Mouse (Mus musculus) neural tube, embryonic 12.5 days (tissue): ENCODE data around the gene Btbd2. TPM values are rescaled to one million over a fixed set of nuclear protein-coding genes. Genes with fewer than 3 reads are reported as not detected.
"Not testable (repeated sequence)": the region's sequence is repeated elsewhere in the genome, so short reads cannot be mapped to it uniquely, and the experiment has no call there.

ENCODE experiments used
- ATAC-seq: fragments of 200-750 bp; cut with Nextera tagmentation; 2 replicates; pipeline ENCODE4 v1.8.0; 2017; ENCODE audit warnings: low read depth, mild to moderate bottlenecking, moderate TSS enrichment, moderate library complexity; ENCODE audit not compliant: low FRiP score
- H3K27ac ChIP-seq: fragments of 300-500 bp; sonication (generic); 2 replicates; pipeline ENCODE4 v1.5.1; 2016
- H3K27me3 ChIP-seq: fragments of 300-500 bp; sonication (generic); replicated peaks from 2 replicates; pipeline ENCODE4 v1.6.1; 2016; ENCODE audit warnings: mild to moderate bottlenecking
- H3K36me3 ChIP-seq: fragments of 300-500 bp; sonication (generic); 2 replicates; pipeline ENCODE4 v1.6.1; 2016; ENCODE audit warnings: mild to moderate bottlenecking
- H3K4me1 ChIP-seq: fragments of 300-500 bp; sonication (generic); 2 replicates; pipeline ENCODE4 v1.6.1; 2016
- H3K4me2 ChIP-seq: fragments of 300-500 bp; sonication (generic); replicated peaks from 2 replicates; pipeline ENCODE4 v1.6.1; 2016; ENCODE audit warnings: mild to moderate bottlenecking
- H3K4me3 ChIP-seq: fragments of 300-500 bp; sonication (generic); 2 replicates; pipeline ENCODE4 v1.5.1; 2016
- H3K9ac ChIP-seq: fragments of 300-500 bp; sonication (generic); 2 replicates; pipeline ENCODE4 v1.6.1; 2016; ENCODE audit warnings: mild to moderate bottlenecking
- H3K9me3 ChIP-seq: fragments of 300-500 bp; sonication (generic); 2 replicates; pipeline ENCODE4 v1.6.1; 2016; ENCODE audit warnings: mild to moderate bottlenecking
- WGBS: fragments of 180-500 bp; shearing (Covaris S2); methylation state at CpG from one replicate; pipeline ENCODE4 v1.1.7; 2016; 5-methylcytosine and 5-hydroxymethylcytosine counted together
- microRNA-seq: library from miRNA; unstranded; fragments of <30 nt; microRNA quantifications from one replicate; pipeline ENCODE4, GENCODE M21; 2017
- polyA plus RNA-seq: library from polyadenylated mRNA; unstranded; fragments of >200 nt; fragmentation: Nextera tagmentation; extraction: Ambion mirVana; gene quantifications from 2 replicates; pipeline ENCODE4 v1.2.1, GENCODE M21; 2016

Gene Btbd2
- polyA plus RNA-seq, 1 experiment from 2014 or later, result 100 TPM

DNA sequence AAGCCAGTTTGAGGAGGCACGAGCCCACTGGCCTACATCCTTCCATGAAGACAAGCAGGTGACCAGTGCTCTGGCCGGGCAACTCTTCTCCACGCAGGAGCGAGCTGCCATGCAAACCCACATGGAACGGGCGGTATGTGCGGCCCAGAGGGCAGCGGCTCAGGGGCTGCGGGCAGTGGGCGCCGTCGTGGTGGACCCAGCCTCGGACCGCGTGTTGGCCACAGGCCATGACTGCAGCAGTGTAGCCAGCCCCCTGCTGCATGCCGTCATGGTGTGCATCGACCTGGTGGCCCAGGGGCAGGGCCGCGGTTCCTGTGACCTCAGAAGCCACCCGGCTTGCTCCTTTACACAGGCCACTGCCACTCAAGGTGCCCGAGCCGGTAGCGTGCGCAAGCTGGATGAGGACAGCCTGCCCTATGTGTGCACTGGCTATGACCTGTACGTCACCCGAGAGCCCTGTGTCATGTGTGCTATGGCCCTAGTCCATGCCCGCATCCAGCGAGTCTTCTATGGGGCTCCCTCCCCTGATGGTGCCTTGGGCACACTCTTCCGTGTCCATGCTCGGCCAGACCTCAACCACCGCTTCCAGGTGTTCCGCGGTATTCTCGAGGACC is 50.0 kb downstream of the Btbd2 start:
- Histone ChIP-seq H3K4me3 (no peak overlapping the region), H3K4me1 (peaks cover 16% of the 10 kb centered on the region), H3K27me3 (no peaks in the 10 kb centered on the region), H3K27ac (no peak overlapping the region), H3K9ac (no peak overlapping the region), H3K36me3 (peaks cover 45% of the 10 kb centered on the region), H3K9me3 (no peaks in the 10 kb centered on the region), H3K4me2 (no peak overlapping the region)
- 95% methylated on average over 34 of the region's 34 CpGs for WGBS
- ATAC-seq, result no peak

DNA sequence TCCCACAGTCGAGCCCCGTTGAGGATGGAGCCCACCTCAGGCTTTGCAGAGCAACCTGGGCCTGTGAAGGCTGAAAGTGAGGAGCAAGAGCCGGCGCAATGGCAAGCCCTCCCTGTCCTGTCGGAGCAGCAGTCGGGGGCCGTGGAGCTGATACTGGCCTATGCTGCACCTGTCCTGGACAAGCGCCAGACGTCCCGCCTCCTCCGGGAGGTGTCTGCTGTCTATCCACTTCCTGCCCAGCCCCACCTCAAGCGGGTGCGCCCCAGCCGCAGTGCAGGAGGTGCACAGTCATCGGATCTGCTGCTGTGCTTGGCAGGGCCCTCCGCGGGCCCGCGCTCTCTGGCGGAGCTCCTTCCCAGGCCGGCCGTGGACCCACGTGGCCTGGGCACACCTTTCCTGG is 50.6 kb downstream of the Btbd2 start:
- no peaks in the 10 kb centered on the region for H3K9me3 ChIP-seq
- H3K9ac ChIP-seq, result no peak overlapping the region
- H3K27ac ChIP-seq, result no peak overlapping the region
- peaks cover 16% of the 10 kb centered on the region for H3K4me1 ChIP-seq
- H3K36me3 ChIP-seq, result peaks cover 44% of the 10 kb centered on the region
- H3K4me3 ChIP-seq, result no peak overlapping the region
- 96% methylated on average over 23 of the region's 23 CpGs for WGBS
- no peak overlapping the region for H3K4me2 ChIP-seq
- ATAC-seq, result no peak
- H3K27me3 ChIP-seq, result no peaks in the 10 kb centered on the region

DNA sequence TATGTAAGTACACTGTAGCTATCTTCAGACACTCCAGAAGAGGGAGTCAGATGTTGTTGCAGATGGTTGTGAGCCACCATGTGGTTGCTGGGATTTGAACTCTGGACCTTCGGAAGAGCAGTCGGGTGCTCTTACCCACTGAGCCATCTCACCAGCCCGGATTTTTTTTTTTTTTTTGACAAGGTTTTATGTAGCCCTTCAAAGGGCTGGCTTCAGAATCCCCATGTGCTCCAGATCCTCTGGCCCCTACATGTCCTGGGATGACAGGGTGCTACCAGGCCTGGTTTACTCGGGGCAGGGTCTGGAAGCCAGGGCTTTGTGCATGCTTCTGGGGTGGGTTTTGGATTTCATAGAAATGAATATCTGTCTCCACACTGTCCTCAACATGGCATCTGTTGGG is 51.1 kb downstream of the Btbd2 start, which contains the start of gene Gm49322:
Gene Gm49322 (plus strand): TSS at position 301 of the 400 bp plus-strand sequence.
- not testable (repeated sequence) for H3K9ac ChIP-seq, H3K9me3 ChIP-seq, H3K27ac ChIP-seq, H3K4me2 ChIP-seq, H3K27me3 ChIP-seq, ATAC-seq, H3K4me3 ChIP-seq
- H3K36me3 ChIP-seq, result peaks cover 44% of the 10 kb centered on the region
- 95% methylated on average over 2 of the region's 4 CpGs for WGBS
- H3K4me1 ChIP-seq, result peaks cover 16% of the 10 kb centered on the region

DNA sequence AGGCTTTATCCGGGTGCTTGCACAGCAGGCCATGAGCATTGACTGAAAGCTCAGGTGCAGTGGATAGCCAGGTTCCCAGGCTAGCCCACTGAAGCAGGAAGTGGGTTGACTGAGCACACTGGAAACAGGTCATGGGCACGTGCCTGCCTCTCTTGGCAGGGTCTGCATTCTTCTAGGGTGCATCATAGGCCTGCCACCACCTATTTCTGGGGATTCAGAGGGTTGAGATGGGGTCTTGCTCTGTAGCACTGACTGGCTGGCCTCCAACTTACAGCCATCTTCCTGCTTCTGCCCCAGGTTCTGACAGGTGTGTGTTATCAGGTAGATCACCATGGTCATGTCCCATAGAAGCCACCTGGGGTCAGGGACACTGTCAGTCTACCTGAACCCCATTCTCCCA is 51.9 kb downstream of the Btbd2 start:
- H3K4me3 ChIP-seq, result no peak overlapping the region
- H3K4me1 ChIP-seq, result peaks cover 16% of the 10 kb centered on the region
- H3K36me3 ChIP-seq, result peaks cover 41% of the 10 kb centered on the region
- H3K27ac ChIP-seq, result no peak overlapping the region
- WGBS, result 89% methylated on average over 2 of the region's 2 CpGs
- no peak overlapping the region for H3K9ac ChIP-seq
- H3K4me2 ChIP-seq, result no peak overlapping the region
- no peaks in the 10 kb centered on the region for H3K27me3 ChIP-seq
- ATAC-seq, result no peak
- no peaks in the 10 kb centered on the region for H3K9me3 ChIP-seq

DNA sequence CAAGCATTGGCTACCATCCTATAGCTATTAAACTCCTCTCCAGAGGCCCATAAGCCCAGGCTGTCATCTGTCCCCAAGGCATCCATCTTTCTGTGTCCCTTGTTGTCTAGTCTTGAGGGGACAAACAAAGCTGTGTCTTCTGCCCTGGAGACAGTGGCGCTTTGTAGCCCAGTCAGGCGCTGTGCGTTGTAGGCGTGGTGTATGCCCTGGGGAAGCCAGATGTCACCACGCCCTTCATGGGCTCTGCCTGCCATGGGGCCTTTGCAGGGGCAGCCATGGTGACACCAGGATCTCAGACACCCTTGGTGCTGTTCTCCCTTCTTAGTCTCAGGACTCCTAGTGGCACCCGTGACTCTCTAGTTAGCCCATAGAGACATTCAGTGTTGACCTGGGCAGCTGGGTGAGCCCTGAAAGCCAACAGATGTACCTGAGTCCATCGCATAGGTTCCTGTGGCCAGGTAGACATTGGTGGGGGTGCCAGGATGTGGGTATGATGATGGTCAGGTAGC is 52.8 kb downstream of the Btbd2 start:
- peak overlapping the region; percentile 66; the same call in 1 of the 2 replicates for H3K9ac ChIP-seq
- WGBS, result 83% methylated on average over 7 of the region's 7 CpGs

DNA sequence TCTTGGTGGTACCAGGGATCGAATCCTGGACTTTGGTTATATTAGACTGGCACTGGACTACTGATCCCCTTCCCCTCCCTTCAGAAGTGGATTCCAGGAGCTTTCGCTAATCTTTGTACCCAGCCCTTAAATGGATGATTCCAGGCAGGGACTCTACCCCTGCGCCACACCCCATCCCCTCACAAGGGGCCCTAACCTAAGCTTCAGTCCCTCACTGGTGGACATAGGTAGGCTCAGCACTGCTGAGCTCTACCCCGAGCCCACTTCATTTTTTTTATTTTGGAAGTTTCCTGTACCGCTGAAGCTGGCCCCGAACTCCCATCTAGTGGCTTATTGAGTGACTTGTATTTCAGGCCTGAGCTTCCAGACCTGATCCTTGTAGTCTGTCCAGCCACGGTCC is 53.5 kb downstream of the Btbd2 start:
- Histone ChIP-seq H3K36me3 (peaks cover 25% of the 10 kb centered on the region), H3K4me1 (peaks cover 16% of the 10 kb centered on the region), H3K9ac (peak overlapping the region; percentile 66), H3K4me3 (peak overlapping the region; percentile 71), H3K27ac (peak overlapping the region; percentile 67), H3K4me2 (peak overlapping the region; percentile 90), H3K27me3 (no peaks in the 10 kb centered on the region), H3K9me3 (no peaks in the 10 kb centered on the region)
- ATAC-seq, result peak; percentile 18; the same call in 1 of the 2 replicates
- WGBS, result 39% methylated on average over 7 of the region's 7 CpGs

More for the DNA sequence above, 52.8 kb downstream of the Btbd2 start:
- Histone ChIP-seq H3K27ac (no peak overlapping the region), H3K4me3 (peak overlapping the region; percentile 71; the same call in 1 of the 2 replicates), H3K4me1 (peaks cover 16% of the 10 kb centered on the region), H3K4me2 (peak overlapping the region; percentile 90), H3K9me3 (no peaks in the 10 kb centered on the region), H3K27me3 (no peaks in the 10 kb centered on the region), H3K36me3 (peaks cover 32% of the 10 kb centered on the region)
- ATAC-seq, result no peak

DNA sequence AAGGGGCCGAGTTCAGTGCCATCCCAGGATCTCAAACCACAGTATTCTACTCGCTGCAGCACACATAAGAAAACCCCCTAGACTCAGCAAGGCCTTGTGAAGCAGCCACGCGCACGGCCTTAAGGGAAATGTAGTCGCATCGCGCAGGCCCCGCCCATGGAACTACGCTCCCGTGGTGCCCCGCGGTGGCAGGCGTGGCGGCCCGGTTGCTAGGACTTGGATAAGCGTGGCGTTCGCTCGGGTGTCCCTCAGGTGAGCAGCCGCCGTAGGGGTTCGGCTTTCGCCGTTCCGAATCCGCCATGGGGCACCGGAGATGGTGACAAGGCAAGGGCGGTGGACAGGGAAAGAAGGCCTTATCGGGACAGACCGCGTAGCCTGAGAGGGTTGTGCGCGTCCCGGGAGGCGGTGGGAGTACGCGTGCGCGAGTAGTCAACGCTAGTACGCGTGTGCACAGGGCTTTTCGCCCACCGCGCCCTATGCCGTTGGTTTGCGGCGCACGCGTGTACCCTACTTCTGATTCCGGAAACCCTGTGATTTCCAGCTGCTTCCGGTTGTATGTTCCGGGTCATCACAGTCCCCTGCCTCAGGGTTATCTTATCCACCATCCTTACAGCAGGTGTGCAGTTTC is 54.1 kb downstream of the Btbd2 start, which contains the start of the genes Scamp4 and Adat3:
Gene Scamp4 (plus strand): TSS at position 175 of the 628 bp plus-strand sequence.
Gene Adat3 (plus strand): TSS at position 183 of the 628 bp plus-strand sequence.
- under 1% methylated on average over 54 of the region's 54 CpGs for WGBS
- peak within 1 kb of the TSS; percentile 66 for H3K9ac ChIP-seq
- no peaks in the 10 kb centered on the region for H3K9me3 ChIP-seq
- H3K36me3 ChIP-seq, result peaks cover 19% of the 10 kb centered on the region
- H3K4me3 ChIP-seq, result peak within 1 kb of the TSS; percentile 71
- H3K4me2 ChIP-seq, result peak within 1 kb of the TSS; percentile 90
- H3K27me3 ChIP-seq, result no peaks in the 10 kb centered on the region
- H3K4me1 ChIP-seq, result peaks cover 16% of the 10 kb centered on the region
- ATAC-seq, result peak; percentile 96
- H3K27ac ChIP-seq, result peak within 1 kb of the TSS; percentile 67

DNA sequence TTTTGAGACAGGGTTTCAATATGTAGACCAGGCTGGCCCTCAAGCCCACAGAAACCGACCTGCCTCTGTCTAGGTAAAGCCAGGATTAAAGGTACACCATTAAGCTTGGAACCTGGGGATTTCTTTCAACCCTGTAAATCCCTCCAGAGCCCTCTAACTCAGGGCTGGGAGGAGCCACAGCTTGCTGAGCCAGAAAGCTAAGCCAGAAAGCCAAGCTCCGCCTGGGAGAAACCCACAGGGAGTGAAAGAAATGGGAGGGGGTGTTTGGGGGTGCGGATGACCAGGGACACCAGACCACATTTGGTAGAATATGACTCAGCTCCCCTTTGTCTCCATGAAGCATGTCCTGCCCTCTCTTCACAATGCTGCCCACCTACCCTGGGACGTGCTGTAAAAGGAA is 60.6 kb downstream of the Btbd2 start:
- H3K27me3 ChIP-seq, result no peaks in the 10 kb centered on the region
- ATAC-seq, result no peak
- no peak overlapping the region for H3K4me2 ChIP-seq
- no peak overlapping the region for H3K9ac ChIP-seq
- 47% methylated on average over 4 of the region's 4 CpGs for WGBS
- no peak overlapping the region for H3K27ac ChIP-seq
- H3K4me1 ChIP-seq, result no peaks in the 10 kb centered on the region
- H3K36me3 ChIP-seq, result no peaks in the 10 kb centered on the region
- no peak overlapping the region for H3K4me3 ChIP-seq
- H3K9me3 ChIP-seq, result no peaks in the 10 kb centered on the region

Small RNA genes lying within 50 kb of the gene (microRNA-seq; reads per million reads assigned to microRNA genes)
- gene Mir6912, result not detected

Other genes starting within 250 kb of the Btbd2 start
- gene Tcf3, start 223.4 kb downstream of the Btbd2 start, polyA plus RNA-seq, result 156 and 166 TPM in 2 replicates
- 1.0 and 1.2 TPM in 2 replicates for gene Onecut3, start 162.2 kb downstream of the Btbd2 start, polyA plus RNA-seq
- 1.0 TPM in 2 replicates for gene Atp8b3, start 117.9 kb downstream of the Btbd2 start, polyA plus RNA-seq
- gene Rexo1, start 95.5 kb downstream of the Btbd2 start, polyA plus RNA-seq, result 35.6 and 35.9 TPM in 2 replicates
- gene Klf16, start 79.8 kb downstream of the Btbd2 start, polyA plus RNA-seq, result 7.3 and 7.5 TPM in 2 replicates
- gene Abhd17a, start 66.7 kb downstream of the Btbd2 start, polyA plus RNA-seq, result 126 and 127 TPM in 2 replicates
- gene Scamp4, start 54.2 kb downstream of the Btbd2 start, polyA plus RNA-seq, result 60.8 and 63.9 TPM in 2 replicates
- 5.4 and 6.7 TPM in 2 replicates for gene Adat3, start 54.2 kb downstream of the Btbd2 start, polyA plus RNA-seq
- 3.6 and 6.0 TPM in 2 replicates for gene Gm49322, start 51.0 kb downstream of the Btbd2 start, polyA plus RNA-seq
- 173 and 192 TPM in 2 replicates for gene Csnk1g2, start 34.2 kb downstream of the Btbd2 start, polyA plus RNA-seq
- gene Mknk2, start 21.0 kb upstream of the Btbd2 start, polyA plus RNA-seq, result 86.5 and 88.5 TPM in 2 replicates
- 59.4 and 61.5 TPM in 2 replicates for gene Mob3a, start 44.9 kb upstream of the Btbd2 start, polyA plus RNA-seq
- 28.6 and 29.3 TPM in 2 replicates for gene Izumo4, start 45.1 kb upstream of the Btbd2 start, polyA plus RNA-seq
- gene Ap3d1, start 85.2 kb upstream of the Btbd2 start, polyA plus RNA-seq, result 93.9 and 95.1 TPM in 2 replicates
- 26.3 and 26.5 TPM in 2 replicates for gene Dot1l, start 98.1 kb upstream of the Btbd2 start, polyA plus RNA-seq
- gene Sf3a2, start 141.1 kb upstream of the Btbd2 start, polyA plus RNA-seq, result 66.8 and 72.4 TPM in 2 replicates
- gene Plekhj1, start 141.6 kb upstream of the Btbd2 start, polyA plus RNA-seq, result 155 TPM in 2 replicates
- not detected in 2 replicates for gene Amh, start 148.2 kb upstream of the Btbd2 start, polyA plus RNA-seq
- 1.4 and 1.6 TPM in 2 replicates for gene Jsrp1, start 156.4 kb upstream of the Btbd2 start, polyA plus RNA-seq
- 1,342 and 1,429 TPM in 2 replicates for gene Oaz1, start 169.6 kb upstream of the Btbd2 start, polyA plus RNA-seq
- 0.65 and 1.3 TPM in 2 replicates for gene Lingo3, start 187.0 kb upstream of the Btbd2 start, polyA plus RNA-seq
- gene Lsm7, start 198.1 kb upstream of the Btbd2 start, polyA plus RNA-seq, result 265 and 274 TPM in 2 replicates
- gene Sppl2b, start 198.2 kb upstream of the Btbd2 start, polyA plus RNA-seq, result 51.2 and 51.3 TPM in 2 replicates
- 0.06 and 0.10 TPM in 2 replicates for gene Tmprss9, start 214.8 kb upstream of the Btbd2 start, polyA plus RNA-seq
- gene Timm13, start 243.9 kb upstream of the Btbd2 start, polyA plus RNA-seq, result 282 and 323 TPM in 2 replicates